Mouse (Mus musculus): ENCODE results near the gene Actrt3. TPM values are rescaled to one million over a fixed set of nuclear protein-coding genes. Genes with fewer than 3 reads are reported as not detected.

The Actrt3 gene
- polyA plus RNA-seq (2015; fragmentation: Nextera tagmentation; extraction: Ambion mirVana): 0.11 and 0.22 TPM in 2 replicates

GRCm38 (mm10) chr3:30599711-30600545 lies at the start of gene Actrt3:
Gene Actrt3, minus strand, starts transcription at chr3:30599939.
- WGBS: 2% methylated on average over 32 of the region's 32 CpGs
- no peak for ATAC-seq (replicated peaks)
- peak within 1 kb of the TSS; percentile 75 for H3K4me2 ChIP-seq (replicated peaks)
- peaks cover 5% of the 10 kb centered on the region; the same call in 1 of the 2 replicates for H3K36me3 ChIP-seq
- peak within 1 kb of the TSS; percentile 78 for H3K27ac ChIP-seq (replicated peaks)
- H3K9me3 ChIP-seq: no peaks in the 10 kb centered on the region
- H3K4me1 ChIP-seq: peaks cover 32% of the 10 kb centered on the region
- peak within 1 kb of the TSS; percentile 59 for H3K9ac ChIP-seq (replicated peaks)
- no peaks in the 10 kb centered on the region for H3K27me3 ChIP-seq
- H3K4me3 ChIP-seq: peak within 1 kb of the TSS; percentile 90

- Histone ChIP-seq H3K36me3 (no peaks in the 10 kb centered on the region), H3K27ac (replicated peaks) (no peak overlapping the region), H3K9ac (replicated peaks) (no peak overlapping the region), H3K4me3 (no peak overlapping the region), H3K9me3 (no peaks in the 10 kb centered on the region), H3K4me2 (replicated peaks) (no peak overlapping the region), H3K4me1 (peaks cover 17% of the 10 kb centered on the region), H3K27me3 (peaks cover 26% of the 10 kb centered on the region)
- 94% methylated on average over 2 of the region's 2 CpGs for WGBS
- no peak for ATAC-seq (replicated peaks)
These were observed 48.7 kb upstream of the Actrt3 start for GRCm38 (mm10) chr3:30648466-30648865.

GRCm38 (mm10) chr3:30647440-30648090 lies 47.8 kb upstream of the Actrt3 start, which contains the start of gene Lrrc34:
Gene Lrrc34, minus strand, starts transcription at chr3:30647869.
- H3K9me3 ChIP-seq: no peaks in the 10 kb centered on the region
- H3K4me1 ChIP-seq: peaks cover 17% of the 10 kb centered on the region
- no peak within 1 kb of the TSS for H3K27ac ChIP-seq (replicated peaks)
- peak within 1 kb of the TSS; percentile 33; the same call in 1 of the 2 replicates for H3K9ac ChIP-seq (replicated peaks)
- H3K4me2 ChIP-seq (replicated peaks): peak within 1 kb of the TSS; percentile 56
- peak; percentile 84 for ATAC-seq (replicated peaks)
- no peaks in the 10 kb centered on the region for H3K36me3 ChIP-seq
- peak within 1 kb of the TSS; percentile 31 for H3K4me3 ChIP-seq
- WGBS: 3% methylated on average over 25 of the region's 25 CpGs
- H3K27me3 ChIP-seq: peaks cover 26% of the 10 kb centered on the region

- peaks cover 23% of the 10 kb centered on the region for H3K27me3 ChIP-seq
- WGBS: 50% methylated on average over 8 of the region's 8 CpGs
- no peak overlapping the region for H3K27ac ChIP-seq (replicated peaks)
- no peak overlapping the region for H3K4me3 ChIP-seq
- no peaks in the 10 kb centered on the region for H3K9me3 ChIP-seq
- no peaks in the 10 kb centered on the region for H3K36me3 ChIP-seq
- no peak for ATAC-seq (replicated peaks)
- no peak overlapping the region for H3K4me2 ChIP-seq (replicated peaks)
- no peak overlapping the region for H3K9ac ChIP-seq (replicated peaks)
- peaks cover 17% of the 10 kb centered on the region for H3K4me1 ChIP-seq
These were observed 47.0 kb upstream of the Actrt3 start for GRCm38 (mm10) chr3:30646761-30647160.

GRCm38 (mm10) chr3:30644207-30644606 lies 44.5 kb upstream of the Actrt3 start, which contains the start of gene Lrriq4:
Gene Lrriq4, plus strand, starts transcription at chr3:30644507.
- Histone ChIP-seq H3K4me1 (peaks cover 6% of the 10 kb centered on the region), H3K4me2 (replicated peaks) (no peak within 1 kb of the TSS), H3K27ac (replicated peaks) (no peak within 1 kb of the TSS), H3K4me3 (no peak within 1 kb of the TSS), H3K36me3 (no peaks in the 10 kb centered on the region), H3K9me3 (no peaks in the 10 kb centered on the region), H3K9ac (replicated peaks) (no peak within 1 kb of the TSS), H3K27me3 (0 out of 2 replicates have a peak, but pooled peaks cover under 1% of the 10 kb centered on the region)
- ATAC-seq (replicated peaks): no peak
- WGBS: 63% methylated on average over 2 of the region's 2 CpGs

- Histone ChIP-seq H3K9ac (replicated peaks) (no peak overlapping the region), H3K4me2 (replicated peaks) (no peak overlapping the region), H3K9me3 (no peaks in the 10 kb centered on the region), H3K4me1 (no peaks in the 10 kb centered on the region), H3K27ac (replicated peaks) (no peak overlapping the region), H3K4me3 (no peak overlapping the region), H3K27me3 (no peaks in the 10 kb centered on the region), H3K36me3 (no peaks in the 10 kb centered on the region)
- no peak for ATAC-seq (replicated peaks)
- WGBS: 84% methylated on average over 4 of the region's 4 CpGs
These were observed 35.9 kb upstream of the Actrt3 start for GRCm38 (mm10) chr3:30635629-30636028.

- Histone ChIP-seq H3K4me3 (no peak overlapping the region), H3K27me3 (no peaks in the 10 kb centered on the region), H3K4me2 (replicated peaks) (no peak overlapping the region), H3K36me3 (no peaks in the 10 kb centered on the region), H3K9me3 (no peaks in the 10 kb centered on the region), H3K4me1 (no peaks in the 10 kb centered on the region), H3K9ac (replicated peaks) (no peak overlapping the region), H3K27ac (replicated peaks) (no peak overlapping the region)
- no peak for ATAC-seq (replicated peaks)
- 62% methylated on average over 3 of the region's 3 CpGs for WGBS
These were observed 33.9 kb upstream of the Actrt3 start for GRCm38 (mm10) chr3:30633681-30634080.

- Histone ChIP-seq H3K27me3 (no peaks in the 10 kb centered on the region), H3K9ac (replicated peaks) (no peak overlapping the region), H3K4me1 (no peaks in the 10 kb centered on the region), H3K9me3 (no peaks in the 10 kb centered on the region), H3K27ac (replicated peaks) (no peak overlapping the region), H3K4me3 (no peak overlapping the region), H3K36me3 (peaks cover 34% of the 10 kb centered on the region), H3K4me2 (replicated peaks) (no peak overlapping the region)
- no peak for ATAC-seq (replicated peaks)
- 88% methylated on average over 8 of the region's 8 CpGs for WGBS
These were observed 20.4 kb upstream of the Actrt3 start for GRCm38 (mm10) chr3:30620132-30620531.

GRCm38 (mm10) chr3:30610930-30611329 lies 11.2 kb upstream of the Actrt3 start:
- Histone ChIP-seq H3K36me3 (peaks cover 78% of the 10 kb centered on the region), H3K9ac (replicated peaks) (no peak overlapping the region), H3K27ac (replicated peaks) (no peak overlapping the region), H3K4me2 (replicated peaks) (no peak overlapping the region), H3K4me1 (peaks cover 5% of the 10 kb centered on the region; the same call in 1 of the 2 replicates), H3K27me3 (no peaks in the 10 kb centered on the region), H3K4me3 (no peak overlapping the region), H3K9me3 (no peaks in the 10 kb centered on the region)
- 88% methylated on average over 4 of the region's 4 CpGs for WGBS
- no peak for ATAC-seq (replicated peaks)

GRCm38 (mm10) chr3:30608999-30609398 lies 9.3 kb upstream of the Actrt3 start:
- H3K4me3 ChIP-seq: no peak overlapping the region
- H3K9ac ChIP-seq (replicated peaks): no peak overlapping the region
- peaks cover 7% of the 10 kb centered on the region; the same call in 1 of the 2 replicates for H3K4me1 ChIP-seq
- H3K4me2 ChIP-seq (replicated peaks): no peak overlapping the region
- H3K27me3 ChIP-seq: no peaks in the 10 kb centered on the region
- H3K36me3 ChIP-seq: peaks cover 70% of the 10 kb centered on the region
- no peaks in the 10 kb centered on the region for H3K9me3 ChIP-seq
- no peak for ATAC-seq (replicated peaks)
- 92% methylated on average over 3 of the region's 3 CpGs for WGBS
- H3K27ac ChIP-seq (replicated peaks): no peak overlapping the region

- Histone ChIP-seq H3K27ac (replicated peaks) (no peak overlapping the region), H3K36me3 (peaks cover 26% of the 10 kb centered on the region), H3K27me3 (no peaks in the 10 kb centered on the region), H3K4me3 (peak overlapping the region; percentile 90), H3K4me1 (peaks cover 28% of the 10 kb centered on the region), H3K9me3 (no peaks in the 10 kb centered on the region), H3K4me2 (replicated peaks) (peak overlapping the region; percentile 59), H3K9ac (replicated peaks) (peak overlapping the region; percentile 77; the same call in 1 of the 2 replicates)
- no peak for ATAC-seq (replicated peaks)
- 26% methylated on average over 10 of the region's 10 CpGs for WGBS
These were observed 3.5 kb upstream of the Actrt3 start for GRCm38 (mm10) chr3:30603256-30603655.

GRCm38 (mm10) chr3:30602740-30603098 lies 3.0 kb upstream of the Actrt3 start:
- ATAC-seq (replicated peaks): no peak; the same call in 1 of the 2 replicates
- WGBS: 0% methylated on average over 27 of the region's 27 CpGs
- Histone ChIP-seq H3K27ac (replicated peaks) (peak overlapping the region; percentile 97), H3K36me3 (peaks cover 22% of the 10 kb centered on the region), H3K27me3 (no peaks in the 10 kb centered on the region), H3K4me1 (peaks cover 26% of the 10 kb centered on the region), H3K4me3 (peak overlapping the region; percentile 90), H3K9me3 (no peaks in the 10 kb centered on the region), H3K9ac (replicated peaks) (peak overlapping the region; percentile 77), H3K4me2 (replicated peaks) (peak overlapping the region; percentile 59)
